Mouse (Mus musculus) midbrain, embryonic 14.5 days (tissue): ENCODE results near the gene Sgms2. TPM values are rescaled to one million over a fixed set of nuclear protein-coding genes. Genes with fewer than 3 reads are reported as not detected.

Experiments used
- ATAC-seq: fragments of 200-750 bp; cut with Nextera tagmentation; 2 replicates; pipeline ENCODE4 v1.8.0; 2017; ENCODE audit warnings: moderate number of reproducible peaks, moderate library complexity; ENCODE audit not compliant: low FRiP score, low TSS enrichment
- DNase-seq: peaks from one replicate; pipeline ENCODE4 v3.0.0-alpha.2; 2015
- H3K27ac ChIP-seq: fragments of 300-500 bp; sonication (generic); replicated peaks from 2 replicates; pipeline ENCODE4 v1.5.1; 2014; ENCODE audit warnings: mild to moderate bottlenecking, low read depth, low read length, moderate library complexity
- H3K27me3 ChIP-seq: fragments of 300-500 bp; sonication (generic); 2 replicates; pipeline ENCODE4 v1.6.1; 2014; ENCODE audit warnings: low read length, control low read depth, mixed read lengths; ENCODE audit not compliant: control insufficient read depth, insufficient read depth
- H3K36me3 ChIP-seq: fragments of 300-500 bp; sonication (generic); 2 replicates; pipeline ENCODE4 v1.6.1; 2014; ENCODE audit warnings: low read length, control low read depth; ENCODE audit not compliant: control insufficient read depth, insufficient read depth
- H3K4me1 ChIP-seq: fragments of 300-500 bp; sonication (generic); 2 replicates; pipeline ENCODE4 v1.6.1; 2014; ENCODE audit warnings: mild to moderate bottlenecking, antibody characterized with exemption, low read length, control low read depth; ENCODE audit not compliant: control insufficient read depth, insufficient read depth
- H3K4me2 ChIP-seq: fragments of 300-500 bp; sonication (generic); 2 replicates; pipeline ENCODE4 v1.6.1; 2014; ENCODE audit warnings: mild to moderate bottlenecking, low read length, moderate library complexity
- H3K4me3 ChIP-seq: fragments of 300-500 bp; sonication (generic); replicated peaks from 2 replicates; pipeline ENCODE4 v1.5.1; 2014; ENCODE audit warnings: low read depth, low read length
- H3K9ac ChIP-seq: fragments of 300-500 bp; sonication (generic); replicated peaks from 2 replicates; pipeline ENCODE4 v1.6.1; 2014; ENCODE audit warnings: mild to moderate bottlenecking, low read length, moderate library complexity
- H3K9me3 ChIP-seq: fragments of 300-500 bp; sonication (generic); 2 replicates; pipeline ENCODE4 v1.6.1; 2016; ENCODE audit warnings: low read length, control low read depth, mixed read lengths; ENCODE audit not compliant: control insufficient read depth
- WGBS: fragments of 180-500 bp; shearing (Covaris S2); extraction: QIAGEN DNeasy Blood & Tissue Kit; methylation state at CpG from one replicate; pipeline ENCODE4 v1.1.7; 2014; 5-methylcytosine and 5-hydroxymethylcytosine counted together
- polyA plus RNA-seq: library from polyadenylated mRNA; unstranded; fragments of >200 nt; fragmentation: Nextera tagmentation; extraction: Ambion mirVana; gene quantifications from 2 replicates; pipeline ENCODE4 v1.2.1, GENCODE M21; 2014

Sgms2 gene
- polyA plus RNA-seq, 1 experiment from 2014 or later, result 0.93 TPM

DNA sequence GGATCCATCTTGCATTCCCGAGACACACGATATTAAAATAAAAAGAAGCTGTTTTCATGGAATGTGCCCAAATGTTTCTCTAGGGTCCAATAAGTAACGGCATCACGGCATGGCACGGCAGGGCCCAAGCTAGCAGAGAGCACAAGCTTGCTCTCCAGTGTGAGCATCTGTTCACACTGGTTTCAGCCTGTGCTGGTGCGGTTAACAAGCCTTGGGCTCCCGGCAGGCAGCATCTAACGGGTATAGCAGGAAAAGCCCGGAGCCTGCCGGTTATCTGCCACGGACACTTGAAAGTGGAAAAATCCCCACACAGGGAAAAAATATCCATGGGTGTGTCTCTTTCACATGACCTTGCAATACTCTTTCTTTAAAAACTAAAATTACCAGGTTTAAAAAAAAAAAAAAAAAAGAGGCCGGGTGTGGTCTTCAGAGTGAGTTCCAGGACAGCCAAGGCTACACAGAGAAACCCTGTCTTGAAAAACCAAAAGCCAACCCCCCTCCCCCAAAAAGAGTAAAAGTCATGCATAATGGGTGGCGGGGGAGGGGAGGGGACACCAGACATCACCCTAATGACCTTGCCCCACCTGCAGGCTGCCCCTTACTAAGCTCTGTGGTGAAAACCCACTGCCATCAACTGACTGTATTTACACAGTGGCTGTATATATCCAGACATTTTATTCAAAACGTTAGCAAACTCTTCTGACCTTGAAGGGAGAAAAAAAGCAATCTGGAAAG, 169.0 kb downstream of the Sgms2 start:
- Histone ChIP-seq H3K4me1 (no peaks in the 10 kb centered on the region), H3K4me2 (no peak overlapping the region), H3K27me3 (no peaks in the 10 kb centered on the region), H3K9ac (no peak overlapping the region), H3K36me3 (no peaks in the 10 kb centered on the region), H3K27ac (no peak overlapping the region), H3K9me3 (no peaks in the 10 kb centered on the region), H3K4me3 (no peak overlapping the region)
- 76% methylated on average over 14 of the region's 14 CpGs for WGBS
- no peak for DNase-seq
- ATAC-seq, result no peak

DNA sequence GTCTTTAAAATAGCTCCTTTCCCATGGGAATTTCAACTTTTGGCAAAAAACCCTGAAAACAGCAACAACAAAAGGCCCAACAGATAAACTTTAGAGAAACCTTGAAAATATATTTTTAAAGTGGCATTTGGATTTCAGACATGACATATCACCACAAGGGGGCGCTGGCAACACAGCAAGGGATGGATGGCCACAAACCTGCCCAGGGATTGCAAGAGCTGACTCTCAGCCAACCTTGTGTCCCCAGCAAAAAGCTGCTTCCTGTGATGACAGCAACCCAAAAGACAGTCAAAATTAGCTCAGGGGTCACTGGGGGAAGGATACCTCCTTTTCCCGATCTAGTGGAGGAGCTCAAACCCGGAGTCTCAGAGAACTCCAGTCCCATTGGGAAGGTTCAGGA, 171.0 kb downstream of the Sgms2 start:
- Histone ChIP-seq H3K36me3 (no peaks in the 10 kb centered on the region), H3K4me2 (no peak overlapping the region), H3K4me3 (no peak overlapping the region), H3K9ac (no peak overlapping the region), H3K27me3 (no peaks in the 10 kb centered on the region), H3K27ac (no peak overlapping the region), H3K4me1 (no peaks in the 10 kb centered on the region), H3K9me3 (no peaks in the 10 kb centered on the region)
- ATAC-seq (no peak), DNase-seq (peak; percentile 92)
- WGBS, result 10% methylated on average over 3 of the region's 3 CpGs

DNA sequence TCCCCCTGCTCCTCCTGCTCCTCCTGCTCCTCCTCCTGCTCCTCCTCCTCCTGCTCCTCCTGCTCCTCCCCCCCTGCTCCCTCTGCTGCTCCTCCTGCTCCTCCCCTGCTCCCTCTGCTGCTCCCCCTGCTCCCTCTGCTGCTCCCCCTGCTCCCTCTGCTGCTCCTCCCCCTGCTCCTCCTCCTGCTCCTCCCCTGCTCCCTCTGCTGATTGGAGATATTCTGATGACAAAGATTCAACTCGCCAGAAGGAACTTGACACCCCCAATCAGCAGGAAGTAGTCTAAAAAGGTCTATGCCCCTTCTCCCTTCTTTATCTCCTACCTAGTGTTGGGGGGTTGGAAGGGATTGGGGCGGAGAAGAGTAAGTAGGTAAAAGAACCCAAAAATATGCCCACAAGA, 173.0 kb downstream of the Sgms2 start:
- no peak overlapping the region for H3K27ac ChIP-seq
- H3K4me2 ChIP-seq, result no peak overlapping the region
- H3K9ac ChIP-seq, result no peak overlapping the region
- no peaks in the 10 kb centered on the region for H3K4me1 ChIP-seq
- DNase-seq, result no peak
- H3K4me3 ChIP-seq, result no peak overlapping the region
- 54% methylated on average over 2 of the region's 2 CpGs for WGBS
- no peaks in the 10 kb centered on the region for H3K36me3 ChIP-seq
- no peaks in the 10 kb centered on the region for H3K9me3 ChIP-seq
- H3K27me3 ChIP-seq, result no peaks in the 10 kb centered on the region
- ATAC-seq, result no peak

DNA sequence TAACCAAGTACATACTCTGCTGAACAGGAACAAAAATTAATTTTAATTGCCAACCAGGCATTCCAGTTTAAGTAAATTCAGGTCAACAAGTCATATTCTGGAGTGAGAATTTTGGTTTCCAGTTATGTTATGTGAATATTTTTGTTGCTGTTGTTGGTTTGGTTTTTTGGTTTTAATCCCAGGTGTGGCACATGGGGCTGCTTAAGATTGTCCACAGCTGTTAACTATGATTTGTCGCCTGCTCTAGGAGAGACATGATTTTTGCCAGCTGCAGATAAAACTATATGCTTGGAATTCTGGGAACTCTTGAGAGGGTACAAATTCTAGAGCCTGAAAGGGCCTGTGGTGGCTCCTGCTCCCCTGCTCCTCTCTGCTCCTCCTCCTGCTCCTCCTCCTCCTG, 174.1 kb downstream of the Sgms2 start:
- H3K4me2 ChIP-seq, result no peak overlapping the region
- no peaks in the 10 kb centered on the region for H3K27me3 ChIP-seq
- no peaks in the 10 kb centered on the region for H3K36me3 ChIP-seq
- DNase-seq (no peak), ATAC-seq (no peak)
- 97% methylated on average over 1 of the region's 1 CpGs for whole genome bisulfite sequencing
- H3K9ac ChIP-seq, result no peak overlapping the region
- H3K4me3 ChIP-seq, result no peak overlapping the region
- H3K9me3 ChIP-seq, result no peaks in the 10 kb centered on the region
- H3K27ac ChIP-seq, result no peak overlapping the region
- H3K4me1 ChIP-seq, result no peaks in the 10 kb centered on the region

DNA sequence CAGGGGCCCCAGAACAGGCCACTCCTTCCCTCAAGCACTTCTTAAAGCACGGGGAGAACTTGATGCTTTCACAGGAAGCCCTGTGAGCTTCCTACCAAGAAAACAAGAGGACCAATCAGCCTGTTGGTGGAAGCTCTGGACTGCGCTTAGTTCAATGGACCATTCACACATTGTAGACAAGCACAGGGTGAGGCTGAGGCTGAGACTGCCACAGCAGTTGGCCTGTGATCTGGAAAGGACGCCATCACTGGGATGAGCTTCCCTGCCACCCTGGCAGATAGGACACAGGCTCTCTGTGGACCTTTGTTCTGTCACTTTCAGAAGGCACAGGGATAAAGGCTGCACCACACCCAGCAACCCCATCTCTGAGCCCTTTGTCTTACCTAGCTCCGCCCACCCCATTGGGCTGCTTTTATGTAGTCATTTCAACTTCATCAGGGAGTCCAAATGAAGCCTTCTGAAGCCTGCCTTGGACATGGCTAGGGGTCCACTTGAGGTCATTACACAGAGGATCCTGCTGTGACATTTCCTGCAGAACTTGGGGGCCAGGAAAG, 175.2 kb downstream of the Sgms2 start:
- Histone ChIP-seq H3K4me1 (no peaks in the 10 kb centered on the region), H3K27ac (no peak overlapping the region), H3K36me3 (no peaks in the 10 kb centered on the region), H3K9me3 (no peaks in the 10 kb centered on the region), H3K4me2 (no peak overlapping the region), H3K9ac (no peak overlapping the region), H3K4me3 (no peak overlapping the region), H3K27me3 (no peaks in the 10 kb centered on the region)
- no peak; the same call in 1 of the 2 replicates for ATAC-seq
- DNase-seq, result no peak
- WGBS, result 45% methylated on average over 4 of the region's 4 CpGs

DNA sequence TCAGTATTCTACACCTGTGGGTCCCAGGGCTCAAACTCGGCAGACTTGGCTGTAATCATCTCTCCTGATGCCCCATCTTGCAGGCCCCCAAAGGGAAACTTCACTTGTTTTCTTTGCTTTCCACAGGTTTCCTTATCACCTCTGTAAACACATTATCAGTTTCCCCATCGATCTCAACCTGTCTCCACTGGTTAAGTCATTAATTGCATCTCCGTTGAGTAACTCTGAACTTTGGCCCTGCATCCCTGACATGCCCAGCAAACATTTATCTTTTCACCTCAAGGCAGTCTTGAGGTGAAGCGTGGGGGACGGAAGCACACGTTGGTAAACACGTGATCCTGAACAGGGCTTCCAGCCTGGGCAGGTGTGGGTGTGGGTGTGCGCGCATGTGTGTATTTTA, 178.9 kb downstream of the Sgms2 start:
- H3K9ac ChIP-seq, result no peak overlapping the region
- no peaks in the 10 kb centered on the region for H3K36me3 ChIP-seq
- DNase-seq (no peak), ATAC-seq (no peak)
- H3K4me3 ChIP-seq, result no peak overlapping the region
- no peak overlapping the region for H3K4me2 ChIP-seq
- 93% methylated on average over 9 of the region's 9 CpGs for WGBS
- H3K27ac ChIP-seq, result no peak overlapping the region
- peaks cover 7% of the 10 kb centered on the region; the same call in 1 of the 2 replicates for H3K9me3 ChIP-seq
- H3K4me1 ChIP-seq, result no peaks in the 10 kb centered on the region
- H3K27me3 ChIP-seq, result no peaks in the 10 kb centered on the region

DNA sequence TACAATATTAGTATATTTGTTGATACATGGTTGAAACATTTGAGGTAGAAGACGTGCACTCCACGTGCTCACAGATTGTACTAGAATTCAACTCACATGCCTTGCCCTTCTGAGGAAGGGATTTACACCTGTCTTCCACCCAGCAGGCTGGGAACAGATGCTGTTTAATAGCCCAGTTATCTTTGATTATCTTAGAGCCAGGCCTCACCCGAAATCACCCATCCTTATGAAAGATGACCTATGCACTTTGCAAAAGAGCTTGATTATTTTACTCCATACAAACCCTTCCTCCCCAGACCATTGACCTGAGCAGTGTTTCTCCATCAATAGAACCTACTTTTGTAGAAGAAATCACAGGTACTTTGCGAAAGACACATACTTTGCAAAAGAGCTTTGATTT, 180.6 kb downstream of the Sgms2 start:
- DNase-seq, result no peak
- 90% methylated on average over 4 of the region's 4 CpGs for WGBS
- ATAC-seq, result no peak

DNA sequence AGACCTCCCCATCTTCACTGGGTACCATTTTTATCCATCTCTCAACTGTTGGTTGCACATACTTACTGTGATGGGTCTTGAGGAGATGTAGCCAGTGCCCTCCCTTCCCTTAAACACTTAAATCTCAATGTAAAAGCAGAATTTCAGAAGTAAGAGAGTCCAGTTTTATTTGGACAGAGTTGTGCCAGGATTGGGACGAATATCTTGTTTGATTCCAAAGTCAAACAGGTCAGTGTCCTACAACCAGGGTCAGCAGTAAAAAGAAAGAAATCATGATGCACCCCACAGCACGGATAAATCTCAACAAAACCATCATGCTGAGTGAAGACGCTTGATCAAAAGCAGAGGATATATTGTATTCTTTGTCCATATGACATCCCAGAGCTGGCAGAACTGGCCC, 183.4 kb downstream of the Sgms2 start:
- WGBS, result 87% methylated on average over 3 of the region's 3 CpGs
- H3K4me2 ChIP-seq, result no peak overlapping the region
- DNase-seq, result no peak

More for the DNA sequence above, 180.6 kb downstream of the Sgms2 start:
- no peaks in the 10 kb centered on the region for H3K4me1 ChIP-seq
- H3K4me2 ChIP-seq, result no peak overlapping the region
- no peaks in the 10 kb centered on the region for H3K36me3 ChIP-seq
- H3K27me3 ChIP-seq, result no peaks in the 10 kb centered on the region
- peaks cover 7% of the 10 kb centered on the region; the same call in 1 of the 2 replicates for H3K9me3 ChIP-seq
- H3K27ac ChIP-seq, result no peak overlapping the region
- no peak overlapping the region for H3K9ac ChIP-seq
- no peak overlapping the region for H3K4me3 ChIP-seq

DNA sequence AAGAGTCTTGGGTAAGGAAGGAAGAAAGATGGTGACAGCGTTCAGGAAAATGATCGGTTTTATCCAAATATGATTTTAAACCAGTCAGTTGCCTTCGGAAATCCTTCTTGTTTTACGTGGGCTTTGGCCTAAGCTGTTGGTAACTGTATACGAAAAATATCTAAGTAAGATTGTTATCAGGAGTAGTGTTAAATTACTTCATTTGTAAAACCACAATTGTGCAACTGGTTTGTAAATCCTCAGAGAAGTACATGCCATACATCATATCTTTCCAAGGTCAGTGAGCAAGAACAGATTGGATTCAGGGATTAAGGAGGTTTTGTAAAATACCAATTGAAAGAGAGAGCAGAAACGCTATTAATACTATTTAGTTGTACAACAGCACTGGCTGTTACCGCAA, 185.0 kb downstream of the Sgms2 start:
- no peak overlapping the region for H3K4me2 ChIP-seq
- H3K27ac ChIP-seq, result no peak overlapping the region
- H3K4me1 ChIP-seq, result 0 out of 2 replicates have a peak, but pooled peaks cover 5% of the 10 kb centered on the region
- no peaks in the 10 kb centered on the region for H3K36me3 ChIP-seq
- 89% methylated on average over 7 of the region's 7 CpGs for WGBS
- DNase-seq, result no peak
- peaks cover 7% of the 10 kb centered on the region; the same call in 1 of the 2 replicates for H3K9me3 ChIP-seq
- no peaks in the 10 kb centered on the region for H3K27me3 ChIP-seq
- no peak overlapping the region for H3K4me3 ChIP-seq
- no peak for ATAC-seq
- no peak overlapping the region for H3K9ac ChIP-seq

More for the DNA sequence above, 183.4 kb downstream of the Sgms2 start:
- Histone ChIP-seq H3K27me3 (no peaks in the 10 kb centered on the region), H3K4me1 (no peaks in the 10 kb centered on the region), H3K4me3 (no peak overlapping the region), H3K9ac (no peak overlapping the region), H3K9me3 (peaks cover 7% of the 10 kb centered on the region; the same call in 1 of the 2 replicates), H3K27ac (no peak overlapping the region), H3K36me3 (no peaks in the 10 kb centered on the region)
- no peak for ATAC-seq
